Mouse (Mus musculus) olfactory bulb, adult 2 months (tissue): Measurements from ENCODE around the gene Polr2c.

ENCODE experiments used
- CTCF ChIP-seq: fragments of 200-500 bp; IDR thresholded peaks from 2 replicates; pipeline ENCODE4 v1.5.1; 2012; ENCODE audit warnings: low read depth, mild to moderate bottlenecking, low read length, moderate library complexity; ENCODE audit not compliant: insufficient read depth
- POLR2A ChIP-seq: fragments of 200-500 bp; IDR thresholded peaks from 2 replicates; pipeline ENCODE4 v1.6.1; 2012; ENCODE audit warnings: mild to moderate bottlenecking, low read depth, low read length, moderate library complexity; ENCODE audit not compliant: insufficient read depth

- TF ChIP-seq CTCF (no peak), POLR2A (peak; percentile 93)
Observed at GRCm38 (mm10) chr8:94837662-94838574, 19.3 kb upstream of the Polr2c start, which contains the start of the genes Coq9 and Ciapin1.
